Mouse (Mus musculus): Measurements from ENCODE around the gene Meis2.

Meis2 gene

GRCm38 (mm10) chr2:116065570-116066005 is at the start of gene Meis2:
TSS of gene Meis2 (minus strand) at chr2:116065839.
- DNase-seq (ENCODE audit: low spot score in 2 of 2), result no peak

- no peak for DNase-seq (ENCODE audit: low spot score in 2 of 2)
Observed at GRCm38 (mm10) chr2:116106194-116106593, 40.6 kb upstream of the Meis2 start.

GRCm38 (mm10) chr2:116105179-116105578 is 39.5 kb upstream of the Meis2 start:
- no peak for DNase-seq (ENCODE audit: low spot score in 2 of 2)

GRCm38 (mm10) chr2:116103411-116103996 is 37.9 kb upstream of the Meis2 start:
- no peak for DNase-seq (ENCODE audit: low spot score in 2 of 2)

GRCm38 (mm10) chr2:116101221-116101620 is 35.6 kb upstream of the Meis2 start:
- DNase-seq (ENCODE audit: low spot score in 2 of 2), result peak in 1 of 2 experiments; percentile 14

- no peak for DNase-seq (ENCODE audit: low spot score in 2 of 2)
Observed at GRCm38 (mm10) chr2:116080961-116081360, 15.3 kb upstream of the Meis2 start.

GRCm38 (mm10) chr2:116078841-116079240 is 13.2 kb upstream of the Meis2 start:
- DNase-seq (ENCODE audit: low spot score in 2 of 2), result no peak

GRCm38 (mm10) chr2:116077716-116078115 is 12.1 kb upstream of the Meis2 start:
- DNase-seq (ENCODE audit: low spot score in 2 of 2), result no peak

GRCm38 (mm10) chr2:116076752-116077480 is 11.3 kb upstream of the Meis2 start:
- DNase-seq (ENCODE audit: low spot score in 2 of 2), result no peak

- no peak for DNase-seq (ENCODE audit: low spot score in 2 of 2)
Observed at GRCm38 (mm10) chr2:116075902-116076301, 10.3 kb upstream of the Meis2 start.

GRCm38 (mm10) chr2:116075477-116075876 is 9.8 kb upstream of the Meis2 start:
- no peak for DNase-seq (ENCODE audit: low spot score in 2 of 2)

- DNase-seq (ENCODE audit: low spot score in 2 of 2), result no peak
Observed at GRCm38 (mm10) chr2:116074726-116075440, 9.2 kb upstream of the Meis2 start.

GRCm38 (mm10) chr2:116074061-116074460 is 8.4 kb upstream of the Meis2 start:
- no peak for DNase-seq (ENCODE audit: low spot score in 2 of 2)

GRCm38 (mm10) chr2:116073311-116073904 is 7.8 kb upstream of the Meis2 start:
- no peak for DNase-seq (ENCODE audit: low spot score in 2 of 2)

GRCm38 (mm10) chr2:116072706-116073105 is 7.1 kb upstream of the Meis2 start:
- no peak for DNase-seq (ENCODE audit: low spot score in 2 of 2)

- DNase-seq (ENCODE audit: low spot score in 2 of 2), result no peak
Observed at GRCm38 (mm10) chr2:116072321-116072640, 6.6 kb upstream of the Meis2 start.

- DNase-seq (ENCODE audit: low spot score in 2 of 2), result no peak
Observed at GRCm38 (mm10) chr2:116071571-116072320, 6.1 kb upstream of the Meis2 start.

- DNase-seq (ENCODE audit: low spot score in 2 of 2), result no peak
Observed at GRCm38 (mm10) chr2:116070614-116071425, 5.2 kb upstream of the Meis2 start.

GRCm38 (mm10) chr2:116069451-116070225 is 4.0 kb upstream of the Meis2 start:
- no peak for DNase-seq (ENCODE audit: low spot score in 2 of 2)

GRCm38 (mm10) chr2:116068901-116069300 is 3.3 kb upstream of the Meis2 start:
- no peak for DNase-seq (ENCODE audit: low spot score in 2 of 2)

Data from spleen, postnatal 14 days (tissue).